9 mouse cellular contexts compared by ENCODE assay signal in the genomic region with DNA sequence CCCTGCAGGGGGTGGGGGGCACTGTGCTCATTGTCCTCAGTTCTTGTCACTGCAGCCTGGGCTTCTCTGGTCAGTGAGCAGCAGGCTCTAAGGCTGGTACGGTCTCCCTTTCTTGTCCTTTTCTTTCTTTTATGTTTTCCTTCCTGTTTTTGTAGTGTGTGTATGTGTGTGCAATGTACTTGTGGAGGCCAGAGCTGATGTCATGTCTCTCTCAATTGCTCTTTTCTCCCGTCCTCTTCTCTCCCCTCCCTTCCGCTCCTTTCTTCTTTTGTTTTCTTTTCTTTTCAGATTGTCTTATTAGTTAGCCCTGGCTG. TPM values are rescaled to one million over a fixed set of nuclear protein-coding genes. Genes with fewer than 3 reads are reported as not detected.
DNase-seq lines count a peak whose midpoint lies in the region; ATAC-seq and TF ChIP-seq lines count a peak whose summit lies in the region.
"Had no signal": no experiment of that assay in that cellular context is flagged by ENCODE, and none has a peak within 500 bp of the region (broad histone marks: within the 10 kb centered on the region; RNA-seq: fewer than 3 reads in every experiment).

No protein-coding gene starts in this region.

- DNase-seq in kidney, adult 2 months: no peak
- DNase-seq in forebrain, embryonic 14.5 days (ENCODE audit: low spot score): no peak
- DNase-seq in limb, embryonic 10.5 days (ENCODE audit: low spot score): no peak
- DNase-seq in spleen, adult 12 weeks (ENCODE audit: low spot score): no peak
- no peak for DNase-seq in adrenal gland, adult 18-20 months (ENCODE audit: low spot score in 2 of 2)
- no peak for DNase-seq in gastrocnemius, postnatal 25 days

- 43% methylated on average over 3 of the region's 3 CpGs for WGBS in kidney, embryonic 16.5 days
- 73% methylated on average over 3 of the region's 3 CpGs for WGBS in kidney, adult 2 months
- 15% methylated on average over 3 of the region's 3 CpGs for WGBS in forebrain, embryonic 14.5 days
- 68% methylated on average over 3 of the region's 3 CpGs for WGBS in limb, embryonic 10.5 days
- 33% methylated on average over 3 of the region's 3 CpGs for WGBS in neural tube, embryonic 15.5 days

- H3K27me3 ChIP-seq in kidney, embryonic 16.5 days (ENCODE audit: insufficient read depth, low read length): no peaks in the 10 kb centered on the region
- H3K27me3 ChIP-seq in kidney, adult 2 months (replicated peaks; ENCODE audit: control insufficient read depth, insufficient read depth, low read length): no peaks in the 10 kb centered on the region; the same call in 1 of the 2 replicates
- H3K27me3 ChIP-seq in forebrain, embryonic 14.5 days (replicated peaks; ENCODE audit: control insufficient read depth, insufficient read depth, low read length): no peaks in the 10 kb centered on the region
- H3K27me3 ChIP-seq in limb, embryonic 10.5 days (ENCODE audit: low read depth, poor library complexity, severe bottlenecking): no peaks in the 10 kb centered on the region
- H3K27me3 ChIP-seq in neural tube, embryonic 15.5 days (replicated peaks): no peaks in the 10 kb centered on the region

- no peaks in the 10 kb centered on the region for H3K36me3 ChIP-seq in kidney, embryonic 16.5 days (ENCODE audit: insufficient read depth, low read length)
- H3K36me3 ChIP-seq in kidney, adult 2 months (ENCODE audit: control insufficient read depth, insufficient read depth, low read length): no peaks in the 10 kb centered on the region
- no peaks in the 10 kb centered on the region for H3K36me3 ChIP-seq in forebrain, embryonic 14.5 days (ENCODE audit: control insufficient read depth, insufficient read depth, low read length)
- H3K36me3 ChIP-seq in limb, embryonic 10.5 days: peaks cover 6% of the 10 kb centered on the region; the same call in 1 of the 2 replicates
- H3K36me3 ChIP-seq in neural tube, embryonic 15.5 days: no peaks in the 10 kb centered on the region

- no peak for TF ChIP-seq POLR2A in kidney, adult 2 months (IDR thresholded peaks at IDR 0.05; ENCODE audit: low read depth, low read length)

- H3K9ac ChIP-seq in kidney, embryonic 16.5 days (replicated peaks; ENCODE audit: low read length): no peak overlapping the region
- peak overlapping the region; percentile 53; the same call in 1 of the 2 replicates for H3K9ac ChIP-seq in forebrain, embryonic 14.5 days (ENCODE audit: low read length)
- no peak overlapping the region for H3K9ac ChIP-seq in neural tube, embryonic 15.5 days (replicated peaks)

- no peaks in the 10 kb centered on the region for H3K9me3 ChIP-seq in kidney, embryonic 16.5 days (ENCODE audit: low read length)
- H3K9me3 ChIP-seq in forebrain, embryonic 14.5 days (replicated peaks; ENCODE audit: control insufficient read depth, low read length): no peaks in the 10 kb centered on the region
- no peaks in the 10 kb centered on the region for H3K9me3 ChIP-seq in limb, embryonic 10.5 days (replicated peaks)
- no peaks in the 10 kb centered on the region for H3K9me3 ChIP-seq in neural tube, embryonic 15.5 days (replicated peaks)

- peak overlapping the region; percentile 30; the same call in 1 of the 2 replicates for H3K4me2 ChIP-seq in kidney, embryonic 16.5 days (replicated peaks; ENCODE audit: low read depth, low read length)
- peak overlapping the region; percentile 52 for H3K4me2 ChIP-seq in forebrain, embryonic 14.5 days (ENCODE audit: low read length)
- peak overlapping the region; percentile 44 for H3K4me2 ChIP-seq in neural tube, embryonic 15.5 days

- no peak for ATAC-seq in kidney, embryonic 16.5 days (ENCODE audit: low FRiP score, low TSS enrichment)
- peak; percentile 49; the same call in 1 of the 2 replicates for ATAC-seq in forebrain, embryonic 14.5 days
- ATAC-seq in neural tube, embryonic 15.5 days (ENCODE audit: low FRiP score): no peak

- H3K27ac ChIP-seq in kidney, embryonic 16.5 days (ENCODE audit: low read length): no peak overlapping the region; the same call in 1 of the 2 replicates
- no peak overlapping the region for H3K27ac ChIP-seq in kidney, adult 2 months (ENCODE audit: insufficient read depth, low read depth, low read length)
- peak overlapping the region; percentile 82 for H3K27ac ChIP-seq in forebrain, embryonic 14.5 days (ENCODE audit: low read depth, low read length)
- H3K27ac ChIP-seq in limb, embryonic 10.5 days: peak overlapping the region; percentile 47; the same call in 1 of the 2 replicates
- H3K27ac ChIP-seq in neural tube, embryonic 15.5 days (replicated peaks): peak overlapping the region; percentile 81

- H3K4me3 ChIP-seq in kidney, embryonic 16.5 days (ENCODE audit: low read length): no peak overlapping the region
- no peak overlapping the region for H3K4me3 ChIP-seq in kidney, adult 2 months (ENCODE audit: insufficient read depth, low read depth, low read length)
- H3K4me3 ChIP-seq in forebrain, embryonic 14.5 days (ENCODE audit: low read depth, low read length): 0 out of 2 replicates have a peak overlapping the region, but pooled peaks have one; percentile 15
- no peak overlapping the region for H3K4me3 ChIP-seq in limb, embryonic 10.5 days
- 0 out of 2 replicates have a peak overlapping the region, but pooled peaks have one; percentile 3 for H3K4me3 ChIP-seq in neural tube, embryonic 15.5 days (replicated peaks)

- TF ChIP-seq CTCF in kidney, adult 2 months (conservative IDR thresholded peaks at IDR 0.05; ENCODE audit: insufficient read depth, insufficient read length, low read depth, low read length): no peak

- peaks cover 37% of the 10 kb centered on the region for H3K4me1 ChIP-seq in kidney, embryonic 16.5 days (ENCODE audit: insufficient read depth, low read length)
- H3K4me1 ChIP-seq in kidney, adult 2 months (ENCODE audit: control insufficient read depth, insufficient read depth, low read length): peaks cover 33% of the 10 kb centered on the region; the same call in 1 of the 2 replicates
- H3K4me1 ChIP-seq in forebrain, embryonic 14.5 days (ENCODE audit: control insufficient read depth, insufficient read depth, low read length): peaks cover 15% of the 10 kb centered on the region
- H3K4me1 ChIP-seq in limb, embryonic 10.5 days: peaks cover 78% of the 10 kb centered on the region
- peaks cover 56% of the 10 kb centered on the region for H3K4me1 ChIP-seq in neural tube, embryonic 15.5 days

RNA-seq across cellular contexts. Expression of gene Pard3, which starts 29.4 kb away (rescaled TPM):
- 25.5 and 28.7 TPM in 2 replicates for polyA plus RNA-seq in kidney, embryonic 16.5 days (2015; fragmentation: Nextera tagmentation; extraction: Ambion mirVana)
- 51.2 and 56.6 TPM in 2 replicates for polyA plus RNA-seq in kidney, adult 2 months (2012; rRNA removed)
- polyA plus RNA-seq in forebrain, embryonic 14.5 days (2014; fragmentation: Nextera tagmentation; extraction: Ambion mirVana): 15.5 and 16.5 TPM in 2 replicates
- polyA plus RNA-seq in limb, embryonic 10.5 days (2016; fragmentation: Nextera tagmentation; extraction: Ambion mirVana): 34.4 and 34.8 TPM in 2 replicates
- 16.1 and 17.0 TPM in 2 replicates for polyA plus RNA-seq in neural tube, embryonic 15.5 days (2015; fragmentation: Nextera tagmentation; extraction: Ambion mirVana)
- 10 to 100 TPM; 32.5 to 42.2 TPM for total RNA-seq in adrenal gland, adult 18-20 months (2021)
- 10 to 100 TPM; 24.0 to 30.0 TPM for total RNA-seq in gastrocnemius, postnatal 25 days (2021)
- total RNA-seq: hematopoietic stem cell, adult 5-6 weeks had no signal

Comparison
In these comparisons a context has a peak if more than half of its experiments do, and no peak if none do; other contexts are left out.
1. H3K27ac ChIP-seq: peak in forebrain, embryonic 14.5 days (single experiment), limb, embryonic 10.5 days (single experiment) and neural tube, embryonic 15.5 days (single experiment); none in kidney, embryonic 16.5 days (single experiment) and kidney, adult 2 months (single experiment).
2. H3K4me3 ChIP-seq: peak in forebrain, embryonic 14.5 days (single experiment) and neural tube, embryonic 15.5 days (single experiment); none in kidney, embryonic 16.5 days (single experiment), kidney, adult 2 months (single experiment) and limb, embryonic 10.5 days (single experiment).
3. Peak in every context shown above with its lines, with median percentiles within 50 percentile points of each other: H3K4me2 ChIP-seq.